Mouse (Mus musculus) lung, postnatal 0 days (tissue): ENCODE data around the gene Runx2.

Experiments used
- CTCF ChIP-seq: IDR thresholded peaks from 2 replicates; pipeline ENCODE4 v1.5.1; 2016; ENCODE audit warnings: antibody characterized with exemption, mild to moderate bottlenecking
- EP300 ChIP-seq: IDR thresholded peaks from 2 replicates; pipeline ENCODE4 v1.6.1; 2016; ENCODE audit warnings: antibody characterized with exemption, mild to moderate bottlenecking, control low read depth

- TF ChIP-seq CTCF, result no peak
- TF ChIP-seq EP300, result no peak
These were observed 180.1 kb downstream of the Runx2 start for GRCm38 (mm10) chr17:44634486-44634885.
